Mouse (Mus musculus): Measurements from ENCODE around the gene Ndufv3.

DNA sequence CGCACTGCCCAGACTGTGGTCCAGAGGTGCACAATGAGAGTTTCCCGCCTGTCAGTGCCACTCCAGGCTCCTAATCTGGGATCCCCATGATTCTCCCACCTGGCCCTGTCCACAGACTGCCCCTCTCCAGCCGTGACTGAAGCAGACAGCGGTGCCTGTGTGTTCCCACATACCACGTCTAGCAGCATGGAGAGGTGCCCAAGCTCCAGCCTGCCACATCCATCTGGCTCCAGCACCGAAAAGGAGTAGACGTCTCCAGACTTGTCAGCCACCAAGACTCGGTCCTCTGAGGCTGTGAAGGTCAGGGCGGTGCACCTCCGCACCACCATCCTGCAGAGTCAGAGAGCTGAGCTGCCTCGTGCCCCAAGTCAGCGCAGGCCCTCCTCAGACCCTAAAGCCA is 16.6 kb upstream of the Ndufv3 start:
- TF ChIP-seq POLR2A (IDR thresholded peaks at IDR 0.05; ENCODE audit: borderline replicate concordance, insufficient read depth, low read length): no peak
- no peak for TF ChIP-seq CTCF (IDR thresholded peaks at IDR 0.05; ENCODE audit: borderline replicate concordance, insufficient read depth, low read depth, low read length)

Data from cerebellum, adult 2 months (tissue).